Mouse (Mus musculus): ENCODE measurements around the gene Rapgefl1. TPM values are rescaled to one million over a fixed set of nuclear protein-coding genes. Genes with fewer than 3 reads are reported as not detected.
A peak's percentile ranks its signal among the peaks of the same experiment; 100 is the strongest.

The Rapgefl1 gene
- total RNA-seq, 2 experiments from 2014 or later = 0.60 to 0.78 TPM

DNA sequence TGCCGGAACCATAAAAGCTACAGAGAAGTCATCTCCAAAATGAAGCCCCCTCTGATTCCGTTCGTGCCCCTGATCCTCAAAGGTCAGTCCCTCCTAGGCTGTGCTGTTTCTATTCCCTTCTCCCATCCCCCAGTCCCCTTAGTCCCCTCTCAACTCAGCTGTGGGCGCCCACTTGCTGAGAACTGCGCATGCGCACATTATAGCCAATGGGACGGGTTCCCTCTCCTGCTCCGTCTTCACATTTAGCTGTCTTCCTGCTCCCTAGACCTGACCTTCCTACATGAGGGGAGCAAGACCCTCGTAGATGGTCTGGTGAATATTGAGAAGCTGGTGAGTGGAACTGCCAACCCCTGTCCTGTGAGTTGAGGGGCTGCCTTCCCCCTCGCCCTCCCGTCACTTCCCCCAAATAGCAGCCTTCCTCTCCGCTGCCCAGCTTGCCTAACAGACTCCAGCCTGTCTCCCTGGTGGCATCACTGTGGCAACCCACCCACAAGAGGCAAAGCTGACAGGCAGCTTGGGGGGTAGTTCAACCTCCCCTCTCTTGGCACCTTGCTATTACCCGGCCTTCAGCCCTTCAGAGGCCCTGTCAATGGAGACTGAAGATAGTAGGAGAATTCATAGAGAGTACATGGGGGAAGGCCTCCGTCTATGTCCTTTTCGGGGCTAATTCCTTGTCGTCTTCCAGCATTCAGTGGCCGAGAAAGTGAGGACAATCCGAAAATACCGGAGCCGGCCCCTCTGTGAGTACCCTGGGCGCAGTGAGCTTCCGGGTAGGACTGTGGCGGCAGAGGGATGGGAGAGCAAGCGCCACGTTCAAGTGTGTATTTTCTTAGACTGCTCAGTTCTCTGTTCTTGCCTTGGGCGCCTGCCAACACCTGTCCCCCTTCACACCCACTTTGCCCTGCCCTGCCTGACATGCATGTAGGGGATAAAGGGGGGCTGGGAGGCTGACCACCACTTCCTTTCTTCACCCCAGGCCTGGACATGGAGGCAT is 13.8 kb downstream of the Rapgefl1 start:
- no peak for DNase-seq (ENCODE audit: low spot score)
- intact Hi-C loops (cut with DNase I) = no loop called here

DNA sequence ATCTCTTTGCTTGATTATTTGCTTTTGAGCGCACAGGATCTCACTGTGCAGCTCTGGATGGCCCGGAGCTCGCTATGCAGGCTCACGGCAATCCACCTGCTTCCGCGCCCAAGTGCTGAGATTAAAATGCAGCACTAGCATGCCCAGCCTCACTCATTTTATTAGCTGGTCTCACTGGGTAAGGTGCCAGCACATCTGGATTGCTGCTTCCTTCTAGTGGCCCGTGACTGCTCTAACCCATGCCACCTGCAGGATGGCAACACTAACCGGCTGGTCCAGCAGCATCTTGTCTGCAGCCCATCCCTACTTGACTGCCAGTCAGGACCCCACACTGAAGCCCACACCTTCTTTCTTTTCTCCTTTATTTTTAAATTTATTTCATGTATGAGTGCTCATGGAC is 17.5 kb downstream of the Rapgefl1 start:
- no peak for DNase-seq (ENCODE audit: low spot score)
- intact Hi-C loops (cut with DNase I) = no loop called here

DNA sequence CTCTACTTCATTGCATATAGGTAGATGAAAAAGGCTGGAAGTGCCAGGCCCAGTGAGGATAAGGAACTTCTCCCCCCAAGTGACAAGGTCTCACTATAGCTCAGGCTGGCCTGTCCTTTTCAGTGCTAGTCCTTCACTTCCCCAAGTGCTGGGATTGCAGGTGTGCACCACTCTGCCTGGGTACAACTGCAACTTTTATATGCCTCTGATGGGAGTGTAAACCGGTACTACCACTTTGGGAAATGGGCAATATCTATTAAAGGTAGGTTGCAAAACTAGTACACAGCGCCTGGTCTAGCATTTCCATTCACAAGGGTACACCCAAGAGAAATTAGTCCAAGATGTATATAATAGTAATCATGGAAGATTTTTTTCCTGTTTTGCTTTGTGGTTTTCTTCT is 18.1 kb downstream of the Rapgefl1 start:
- intact Hi-C loops (cut with DNase I) = no loop called here
- DNase-seq (ENCODE audit: low spot score) = no peak

DNA sequence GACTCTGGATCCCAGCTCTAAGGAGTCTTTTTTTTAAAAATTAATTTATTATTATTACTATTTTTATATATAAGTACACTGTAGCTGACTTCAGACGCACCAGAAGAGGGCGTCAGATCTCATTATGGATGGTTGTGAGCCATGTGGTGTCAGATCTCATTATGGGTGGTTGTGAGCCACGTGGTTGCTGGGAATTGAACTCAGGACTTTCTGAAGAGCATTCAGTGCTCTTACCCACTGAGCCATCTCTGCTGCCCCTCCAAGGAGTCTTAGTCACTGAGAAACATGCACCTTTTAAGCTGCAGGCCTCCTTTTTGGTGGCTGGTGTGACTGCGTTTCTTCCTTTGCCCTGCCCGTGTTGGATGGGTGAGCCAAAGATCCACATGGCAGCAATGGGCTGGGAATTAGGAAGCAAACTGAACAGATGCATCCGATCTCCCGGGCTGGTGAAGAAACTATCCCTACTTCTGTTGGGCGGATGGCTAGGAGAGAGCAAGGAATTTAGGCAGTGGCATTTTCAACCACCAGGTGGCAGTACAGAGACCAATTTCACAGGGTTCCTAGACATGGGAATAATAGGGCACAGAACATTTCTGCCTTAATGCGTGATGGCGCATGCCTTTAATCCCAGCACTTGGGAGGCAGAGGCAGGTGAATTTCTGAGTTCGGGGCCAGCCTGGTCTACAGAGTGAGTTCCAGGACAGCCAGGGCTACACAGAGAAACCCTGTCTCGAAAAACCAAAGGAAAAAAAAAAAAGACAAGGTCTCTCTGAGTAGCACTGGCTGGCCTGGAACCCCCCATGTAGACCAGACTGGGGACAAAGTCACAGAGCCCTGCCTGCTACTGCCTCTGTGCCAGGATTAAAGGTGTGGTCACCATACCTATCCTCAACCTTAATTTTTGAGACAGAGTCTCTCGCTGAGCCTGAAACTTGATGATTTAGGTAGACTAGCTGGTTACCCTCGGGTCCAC is 22.5 kb downstream of the Rapgefl1 start:
- intact Hi-C loops (cut with DNase I) = loop anchor here (1.0 kb wide), 1 partner anchor 50 kb away; no protein-coding TSS in a partner anchor
- peak; percentile 54 for DNase-seq (ENCODE audit: low spot score)

DNA sequence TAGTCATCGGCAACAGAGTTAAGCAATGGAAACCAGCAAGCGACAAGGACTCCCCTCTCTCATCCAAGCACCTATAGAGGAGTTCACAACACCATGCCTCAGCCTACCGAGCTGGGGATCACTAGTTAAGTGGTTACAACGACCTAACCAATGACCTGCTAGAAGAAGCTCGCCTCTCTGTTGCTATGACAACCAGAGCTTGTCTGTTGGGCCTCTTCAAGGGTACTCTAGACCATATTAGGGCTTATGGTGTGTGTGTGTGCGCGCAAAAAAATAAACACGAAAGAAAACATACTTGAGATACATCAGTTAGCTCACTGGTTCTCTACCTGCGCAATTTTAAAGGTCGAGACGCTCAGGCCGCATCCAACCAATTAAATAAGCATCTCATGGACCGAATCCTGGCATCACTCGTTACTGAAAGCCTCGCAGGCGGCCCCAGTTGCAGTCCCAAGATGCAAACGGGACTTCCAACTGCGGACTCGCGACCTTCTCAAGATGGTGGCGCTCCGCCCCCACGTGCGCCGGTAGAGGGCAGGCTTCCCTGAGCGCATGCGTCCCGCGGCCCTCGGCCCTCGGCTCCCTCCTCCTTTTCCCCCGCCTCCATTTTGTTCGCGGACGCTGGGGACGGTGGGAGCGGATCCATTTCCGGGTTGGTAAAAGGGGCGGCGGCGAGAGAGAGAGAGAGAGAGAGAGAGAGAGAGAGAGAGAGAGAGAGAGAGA is 26.6 kb downstream of the Rapgefl1 start, which contains the start of gene Wipf2:
TSS of gene Wipf2 (plus strand) at position 611 of the 723 bp plus-strand sequence.
- peak; percentile 92 for DNase-seq (ENCODE audit: low spot score)
- intact Hi-C loops (cut with DNase I) = loop anchor here (5.0 kb wide), 1 partner anchor 109 kb away; no protein-coding TSS in a partner anchor

DNA sequence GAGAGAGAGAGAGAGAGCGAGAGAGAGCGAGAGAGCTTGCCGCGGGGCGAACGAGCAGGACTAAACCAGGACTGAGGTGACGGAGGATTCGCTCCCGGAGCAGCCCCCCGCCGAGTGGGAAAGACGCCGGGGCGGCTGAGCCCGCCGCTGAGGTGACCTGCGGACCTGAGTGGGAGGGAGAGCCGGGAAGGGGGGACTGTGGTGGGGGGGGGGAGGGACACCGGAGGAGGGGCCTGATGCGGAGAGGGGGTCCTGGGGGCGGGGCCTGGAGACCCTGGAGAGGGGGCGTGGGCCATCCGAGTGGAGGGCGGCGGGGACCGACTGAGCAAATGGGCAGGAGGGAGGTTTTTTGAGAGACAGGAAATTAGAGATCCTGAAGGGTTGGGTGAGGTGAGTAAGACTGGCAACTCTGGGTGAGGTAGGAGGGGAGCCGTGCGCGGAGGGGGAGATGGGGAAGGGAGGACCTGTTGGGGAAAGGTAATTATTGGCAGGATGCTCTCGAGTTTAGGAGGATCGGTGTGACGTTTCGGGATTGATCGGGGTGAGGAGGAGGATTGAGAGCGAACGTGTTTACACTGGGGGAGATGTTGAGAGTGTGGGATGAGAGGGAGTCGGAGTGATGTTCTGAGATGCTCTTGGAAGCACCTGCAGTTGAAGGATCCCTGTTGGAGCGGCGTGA is 27.3 kb downstream of the Rapgefl1 start:
- no peak for DNase-seq (ENCODE audit: low spot score)
- intact Hi-C loops (cut with DNase I) = loop anchor here (5.0 kb wide), 1 partner anchor 108 kb away; no protein-coding TSS in a partner anchor

DNA sequence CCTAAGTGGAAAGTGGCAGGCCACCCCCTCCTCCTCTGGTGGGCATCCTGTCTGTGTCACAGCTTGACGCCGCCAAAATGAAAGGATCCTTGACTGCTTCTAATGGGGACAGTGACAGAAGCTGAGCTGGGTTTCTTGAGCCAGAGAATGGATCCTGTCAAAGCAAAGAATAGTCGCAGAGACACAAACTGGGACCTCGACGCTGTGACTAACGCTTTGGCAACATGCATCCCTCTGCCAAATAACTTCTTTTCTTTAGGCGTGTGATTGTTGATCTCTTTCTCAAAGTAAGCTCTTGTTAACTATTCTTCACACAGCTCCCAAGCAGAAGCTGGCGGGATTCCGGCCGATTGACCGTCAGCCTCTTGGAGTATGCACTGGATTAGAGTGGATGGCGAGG is 30.7 kb downstream of the Rapgefl1 start:
- intact Hi-C loops (cut with DNase I) = no loop called here
- DNase-seq (ENCODE audit: low spot score) = no peak

DNA sequence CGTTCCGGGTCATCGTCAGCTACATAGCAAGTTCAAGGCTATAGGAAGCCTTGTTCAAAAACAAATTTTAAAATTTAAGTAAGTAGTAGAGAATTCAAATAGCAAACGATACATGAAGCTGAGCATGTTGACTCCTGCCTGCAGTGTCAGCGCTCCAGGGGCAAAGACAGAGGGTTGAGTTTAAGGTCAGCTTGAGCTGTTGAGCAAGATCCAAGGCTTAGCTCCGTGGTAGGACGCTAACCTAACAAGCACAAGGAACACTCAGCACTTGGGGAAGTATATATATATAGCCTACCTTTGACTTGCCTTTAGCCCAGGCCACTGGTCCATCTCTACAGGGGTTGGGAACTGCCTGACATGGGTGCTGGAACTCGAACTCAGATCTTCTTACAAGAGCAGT is 33.3 kb downstream of the Rapgefl1 start:
- intact Hi-C loops (cut with DNase I) = no loop called here

DNA sequence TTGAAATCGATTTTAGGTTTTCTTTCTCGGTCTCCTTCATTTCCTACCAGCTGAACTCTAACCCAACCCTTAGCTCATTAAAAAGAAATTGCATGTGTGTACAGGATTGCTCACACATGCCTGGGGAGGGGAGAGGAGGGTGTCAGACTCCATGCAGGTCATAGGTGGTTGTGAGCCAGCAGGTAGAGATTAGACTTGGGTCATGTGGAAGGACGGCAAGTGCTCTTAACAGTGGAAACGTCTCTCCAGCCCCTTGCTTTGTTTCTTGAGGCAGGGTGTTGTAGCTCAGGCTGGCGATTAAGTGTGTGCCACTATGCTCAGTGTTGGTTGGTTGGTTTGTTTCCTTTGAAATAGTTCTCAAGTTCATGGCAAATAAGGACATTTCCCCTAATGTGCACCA is 34.2 kb downstream of the Rapgefl1 start:
- intact Hi-C loops (cut with DNase I) = no loop called here

More for the DNA sequence above, 33.3 kb downstream of the Rapgefl1 start:
- no peak for DNase-seq (ENCODE audit: low spot score)

DNA sequence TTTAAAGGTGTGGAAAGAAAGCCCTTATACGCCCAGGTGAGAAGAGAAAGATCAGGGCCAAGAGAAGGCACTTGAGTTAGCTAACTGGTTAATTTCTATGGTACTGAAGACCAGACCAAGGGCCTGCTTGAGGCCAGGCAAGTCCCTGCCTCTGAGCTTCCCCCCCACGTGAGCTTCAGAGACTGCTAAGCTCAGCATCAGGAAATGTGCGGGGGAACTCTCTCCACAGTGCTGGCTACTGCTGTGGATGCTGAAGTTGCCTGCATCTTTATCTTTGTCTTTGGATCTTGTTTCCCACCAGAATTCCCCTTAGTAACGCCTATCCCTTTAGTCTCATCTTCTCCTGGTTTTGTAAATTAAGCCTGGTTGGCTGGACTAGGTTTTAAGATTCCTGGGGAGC is 34.8 kb downstream of the Rapgefl1 start:
- no peak for DNase-seq (ENCODE audit: low spot score)
- intact Hi-C loops (cut with DNase I) = no loop called here

More for the DNA sequence above, 34.2 kb downstream of the Rapgefl1 start:
- DNase-seq (ENCODE audit: low spot score) = no peak

DNA sequence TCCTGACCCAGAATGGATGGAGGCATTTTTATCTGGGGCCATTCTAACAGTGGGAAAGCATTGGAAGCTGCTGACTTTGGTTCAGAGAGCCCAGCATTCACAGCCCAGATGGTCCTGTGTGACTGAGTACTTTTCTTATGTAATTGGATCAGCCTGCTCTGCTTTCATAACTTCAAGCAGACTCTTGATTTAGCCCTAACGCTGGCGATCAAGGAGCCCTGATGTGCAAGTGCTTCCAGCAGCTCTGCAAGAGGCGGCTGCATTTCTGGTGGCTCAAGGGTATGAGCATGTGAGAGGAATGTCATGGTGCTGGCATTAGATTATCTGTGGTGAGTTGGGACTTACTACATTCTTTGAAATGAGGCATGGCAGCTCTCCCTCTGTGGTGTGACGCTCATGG is 35.5 kb downstream of the Rapgefl1 start:
- intact Hi-C loops (cut with DNase I) = no loop called here
- peak; percentile 31 for DNase-seq (ENCODE audit: low spot score)

DNA sequence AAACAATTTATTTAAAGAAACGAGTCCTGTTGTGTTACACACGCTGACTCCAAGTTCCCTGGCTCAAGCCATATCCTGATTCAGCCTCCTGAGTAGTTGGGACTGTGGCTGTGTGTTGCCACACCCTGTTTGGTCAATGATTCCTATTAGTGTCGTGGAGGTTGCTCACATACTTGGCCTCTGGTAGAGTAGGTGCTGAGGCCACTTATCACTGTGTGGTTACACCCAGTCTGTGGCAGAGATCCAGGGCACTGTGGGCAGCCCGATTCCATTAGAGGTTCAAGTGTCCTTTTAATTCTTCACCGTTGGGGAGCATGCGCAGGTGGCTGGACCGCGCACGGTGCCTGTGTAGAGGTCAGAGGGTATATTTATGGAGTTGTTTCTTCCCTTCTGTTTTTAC is 37.3 kb downstream of the Rapgefl1 start:
- intact Hi-C loops (cut with DNase I) = no loop called here
- DNase-seq (ENCODE audit: low spot score) = no peak

DNA sequence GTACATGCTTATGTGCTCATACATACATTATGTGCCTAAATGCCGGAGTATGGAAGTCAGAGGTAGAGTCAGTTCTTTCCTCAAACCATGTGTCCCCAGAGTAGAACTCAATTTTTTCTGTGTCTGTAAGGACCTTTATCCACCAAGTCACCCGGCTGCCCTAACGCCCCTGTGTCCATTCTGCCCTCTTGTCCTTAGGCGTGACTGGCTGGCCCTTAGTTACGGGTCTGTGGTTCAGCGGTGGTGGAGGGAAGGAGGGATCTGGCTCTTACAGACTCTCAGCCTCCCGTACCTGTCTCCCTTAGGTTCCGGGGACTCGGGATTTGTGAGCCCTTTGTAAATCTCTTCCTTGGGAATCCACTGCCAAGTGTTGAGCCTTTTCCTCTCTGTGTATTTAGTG is 40.4 kb downstream of the Rapgefl1 start:
- intact Hi-C loops (cut with DNase I) = no loop called here
- DNase-seq (ENCODE audit: low spot score) = no peak

DNA sequence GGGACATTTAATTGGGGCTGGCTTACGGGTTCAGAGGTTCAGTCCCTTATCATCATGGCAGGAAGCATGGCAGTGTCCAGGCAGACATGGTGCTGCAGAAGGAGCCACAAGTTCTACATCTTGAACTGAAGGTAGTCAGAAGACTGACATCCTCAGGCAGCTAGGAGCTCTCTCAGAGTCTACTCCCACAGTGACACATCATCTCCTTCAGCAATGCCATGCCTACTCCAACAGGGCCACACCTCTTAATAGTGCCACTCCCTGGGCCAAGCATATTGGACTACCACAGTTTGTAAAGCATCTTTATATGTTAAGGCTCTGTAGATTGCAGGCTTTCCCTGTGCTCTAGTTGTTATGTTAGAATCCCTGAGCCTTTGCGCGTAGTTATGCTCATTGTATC is 51.1 kb downstream of the Rapgefl1 start:
- intact Hi-C loops (cut with DNase I) = no loop called here

DNA sequence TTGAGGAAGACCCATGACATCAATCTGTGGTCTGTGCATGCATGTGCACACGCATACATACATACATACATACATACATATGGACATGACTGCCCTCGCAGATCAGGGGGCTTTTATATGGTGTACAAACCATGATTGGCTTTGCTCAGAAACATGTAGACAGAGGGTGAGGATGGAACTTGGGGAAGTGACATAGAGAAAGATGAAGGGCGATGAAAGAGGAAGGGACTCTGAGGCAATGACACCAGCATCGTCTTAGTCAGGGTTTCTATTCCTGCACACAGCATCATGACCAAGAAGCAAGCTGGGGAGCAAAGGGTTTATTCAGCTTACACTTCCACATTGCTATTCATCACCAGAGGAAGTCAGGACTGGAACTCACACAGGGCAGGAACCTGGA is 52.5 kb downstream of the Rapgefl1 start:
- DNase-seq (ENCODE audit: low spot score) = no peak

More for the DNA sequence above, 51.1 kb downstream of the Rapgefl1 start:
- DNase-seq (ENCODE audit: low spot score) = no peak

DNA sequence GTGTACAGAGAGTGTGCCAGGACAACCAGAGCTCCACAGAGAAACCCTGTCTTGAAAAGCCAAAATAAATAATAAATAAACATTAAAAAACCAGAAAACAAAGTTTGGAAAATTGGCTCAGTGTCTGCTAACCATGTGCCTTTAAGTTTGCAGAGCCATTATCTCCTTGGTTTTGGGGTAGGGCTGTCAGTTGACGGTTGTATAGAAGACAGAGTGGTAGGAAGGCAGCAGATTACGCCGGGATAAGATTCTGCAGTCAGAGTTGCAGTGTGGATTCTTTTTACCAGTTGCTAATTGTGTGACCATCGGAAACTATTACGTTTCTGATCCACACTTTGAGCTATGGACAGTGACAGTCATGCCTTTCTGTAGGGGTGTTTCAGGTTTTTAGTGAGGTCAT is 53.4 kb downstream of the Rapgefl1 start:
- DNase-seq (ENCODE audit: low spot score) = no peak
- intact Hi-C loops (cut with DNase I) = no loop called here

More for the DNA sequence above, 52.5 kb downstream of the Rapgefl1 start:
- intact Hi-C loops (cut with DNase I) = no loop called here

DNA sequence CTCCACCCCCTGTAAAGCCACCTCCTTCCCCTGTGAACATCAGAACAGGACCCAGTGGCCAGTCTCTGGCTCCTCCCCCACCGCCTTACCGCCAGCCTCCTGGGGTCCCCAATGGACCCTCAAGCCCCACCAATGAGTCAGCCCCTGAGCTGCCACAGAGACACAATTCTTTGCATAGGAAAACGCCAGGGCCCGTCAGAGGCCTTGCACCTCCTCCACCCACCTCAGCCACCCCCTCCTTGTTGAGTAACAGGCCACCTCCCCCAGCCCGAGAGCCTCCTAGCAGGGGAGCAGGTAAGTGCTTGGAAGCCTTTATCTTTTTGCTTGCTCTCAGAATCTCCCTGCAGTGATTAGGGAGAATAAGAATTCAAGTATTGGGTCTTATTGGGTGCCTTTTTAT is 55.8 kb downstream of the Rapgefl1 start:
- intact Hi-C loops (cut with DNase I) = no loop called here
- DNase-seq (ENCODE audit: low spot score) = no peak

DNA sequence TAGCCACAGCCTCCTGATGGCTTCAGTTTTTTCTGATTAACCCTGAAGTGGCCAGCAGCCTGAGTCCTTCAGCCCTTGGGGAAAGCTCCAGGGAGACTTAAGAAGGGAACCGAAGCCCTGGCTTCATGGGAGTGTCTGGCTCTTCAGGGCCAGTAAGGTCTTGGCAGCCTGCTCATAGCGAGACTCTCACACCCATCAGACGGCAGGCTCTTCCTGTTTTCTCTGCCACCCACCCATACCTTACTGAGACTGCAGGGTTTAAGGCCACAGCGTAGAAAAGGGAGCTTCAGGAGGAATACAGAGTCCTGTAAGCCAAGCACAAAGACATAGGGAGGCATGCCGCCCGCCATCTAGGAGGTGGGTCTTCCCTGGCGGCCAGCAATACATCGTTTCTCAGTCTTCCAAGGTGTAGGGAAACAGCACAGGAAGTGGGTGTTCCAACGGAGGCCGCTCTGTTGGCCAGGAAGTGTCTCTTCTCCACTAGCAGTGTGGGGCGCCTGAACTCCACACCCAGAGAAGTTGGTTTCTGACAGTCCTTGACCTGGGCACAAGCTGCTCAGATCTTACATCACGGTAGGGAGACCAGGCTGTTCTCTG is 64.0 kb downstream of the Rapgefl1 start:
- intact Hi-C loops (cut with DNase I) = no loop called here
- DNase-seq (ENCODE audit: low spot score) = no peak

Data from heart, postnatal 25 days (tissue).